Mouse (Mus musculus): Measurements from ENCODE around the gene Tldc2. TPM values are rescaled to one million over a fixed set of nuclear protein-coding genes. Genes with fewer than 3 reads are reported as not detected.

Gene Tldc2
- polyA plus RNA-seq, 1 experiment from 2014 or later: not detected

DNA sequence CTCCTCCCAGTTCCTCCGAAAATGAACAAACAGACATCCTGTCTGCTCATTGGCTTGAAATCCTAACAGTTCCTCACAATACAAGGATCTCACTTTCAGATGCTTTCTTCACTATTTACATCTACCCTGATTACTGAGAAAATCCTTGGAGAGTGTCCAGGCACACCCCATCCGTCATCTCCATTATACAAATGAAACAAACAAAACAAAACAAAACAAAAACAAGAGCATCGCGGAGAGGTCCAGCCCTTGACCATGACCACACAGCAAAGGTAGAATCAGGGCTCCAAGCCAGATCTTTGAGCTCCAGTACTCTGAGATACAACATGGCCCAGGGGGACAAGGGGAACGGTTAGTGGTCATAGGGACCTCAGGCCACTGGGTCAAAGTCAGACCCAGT, 12.1 kb upstream of the Tldc2 start:
- H3K4me3 ChIP-seq: peak overlapping the region; percentile 1; the same call in 1 of the 2 replicates
- DNase-seq (ENCODE audit: low spot score): no peak
- peaks cover 99% of the 10 kb centered on the region for H3K4me1 ChIP-seq
- H3K27me3 ChIP-seq (ENCODE audit: insufficient read depth, poor library complexity, severe bottlenecking): no peaks in the 10 kb centered on the region
- WGBS: 79% methylated on average over 5 of the region's 5 CpGs
- 0 out of 2 replicates have a peak overlapping the region, but pooled peaks have one; percentile 7 for H3K27ac ChIP-seq
- peaks cover 24% of the 10 kb centered on the region for H3K36me3 ChIP-seq
- no peaks in the 10 kb centered on the region for H3K9me3 ChIP-seq

DNA sequence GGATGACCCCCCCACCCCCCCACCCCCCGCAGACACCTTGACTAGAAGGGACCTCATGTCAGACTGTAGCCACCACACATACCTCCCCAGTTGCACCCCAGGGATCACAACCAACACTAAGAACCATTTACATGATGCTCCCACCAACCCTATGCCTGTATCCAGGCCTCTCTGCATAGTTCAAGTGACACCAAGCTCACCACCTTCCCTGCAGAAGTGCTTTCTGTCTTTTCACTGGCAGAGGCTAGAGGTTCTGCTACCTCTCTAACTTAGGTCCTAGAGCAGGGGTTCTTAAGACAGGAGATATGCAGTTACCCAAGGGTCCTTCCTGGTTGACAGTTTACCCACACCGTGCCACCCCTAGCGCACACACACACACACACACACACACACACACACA, 11.6 kb upstream of the Tldc2 start:
- peaks cover 24% of the 10 kb centered on the region for H3K36me3 ChIP-seq
- WGBS: 80% methylated on average over 3 of the region's 3 CpGs
- peaks cover 99% of the 10 kb centered on the region for H3K4me1 ChIP-seq
- 0 out of 2 replicates have a peak overlapping the region, but pooled peaks have one; percentile 7 for H3K27ac ChIP-seq
- H3K27me3 ChIP-seq (ENCODE audit: insufficient read depth, poor library complexity, severe bottlenecking): peaks cover under 1% of the 10 kb centered on the region; the same call in 1 of the 2 replicates
- H3K4me3 ChIP-seq: peak overlapping the region; percentile 1; the same call in 1 of the 2 replicates
- DNase-seq (ENCODE audit: low spot score): no peak
- no peaks in the 10 kb centered on the region for H3K9me3 ChIP-seq

DNA sequence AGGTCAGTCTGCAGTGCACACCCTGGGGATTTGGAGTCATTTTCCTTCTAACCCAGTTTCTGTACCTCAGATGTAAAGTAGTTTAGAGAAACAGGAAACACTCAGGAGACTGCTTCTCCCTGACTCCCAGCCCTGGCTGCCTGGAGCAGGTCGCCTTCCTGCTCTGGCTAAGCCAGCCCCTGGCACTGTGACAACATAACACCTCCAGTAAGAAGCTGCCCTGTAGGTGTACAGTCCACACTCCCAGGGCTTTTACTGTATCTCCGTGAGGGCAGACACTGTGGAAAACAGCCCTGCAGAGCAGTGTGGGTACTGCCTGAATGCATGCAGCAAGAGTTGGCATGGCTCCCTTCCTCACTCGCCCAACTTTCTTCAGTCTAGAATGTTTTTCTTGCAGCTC, 11.2 kb upstream of the Tldc2 start:
- Histone ChIP-seq H3K4me1 (peaks cover 94% of the 10 kb centered on the region), H3K27ac (0 out of 2 replicates have a peak overlapping the region, but pooled peaks have one; percentile 3), H3K36me3 (peaks cover 24% of the 10 kb centered on the region), H3K4me3 (peak overlapping the region; percentile 1; the same call in 1 of the 2 replicates), H3K27me3 (ENCODE audit: insufficient read depth, poor library complexity, severe bottlenecking) (peaks cover 5% of the 10 kb centered on the region; the same call in 1 of the 2 replicates), H3K9me3 (no peaks in the 10 kb centered on the region)
- DNase-seq (ENCODE audit: low spot score): no peak
- 54% methylated on average over 3 of the region's 3 CpGs for WGBS

DNA sequence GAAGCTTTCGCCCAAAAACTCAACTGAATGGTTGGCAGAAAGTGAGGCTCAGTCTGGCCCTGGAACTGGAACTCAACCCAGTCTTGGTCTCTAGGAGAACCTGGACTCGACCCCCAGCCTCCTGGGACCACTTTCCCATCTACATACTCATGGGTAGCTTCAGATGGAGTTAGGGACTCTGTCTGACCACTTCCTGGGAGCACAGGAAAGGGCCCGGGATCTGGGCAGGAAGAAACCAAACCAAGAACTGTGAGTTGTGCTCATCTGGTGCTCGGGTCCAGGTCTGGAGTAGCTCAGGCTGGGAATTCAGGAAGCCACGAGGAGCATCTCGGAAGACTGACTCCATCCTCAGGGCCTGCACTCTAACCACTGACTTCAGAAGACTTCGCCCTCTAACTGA, 10.3 kb upstream of the Tldc2 start:
- no peak overlapping the region for H3K27ac ChIP-seq

DNA sequence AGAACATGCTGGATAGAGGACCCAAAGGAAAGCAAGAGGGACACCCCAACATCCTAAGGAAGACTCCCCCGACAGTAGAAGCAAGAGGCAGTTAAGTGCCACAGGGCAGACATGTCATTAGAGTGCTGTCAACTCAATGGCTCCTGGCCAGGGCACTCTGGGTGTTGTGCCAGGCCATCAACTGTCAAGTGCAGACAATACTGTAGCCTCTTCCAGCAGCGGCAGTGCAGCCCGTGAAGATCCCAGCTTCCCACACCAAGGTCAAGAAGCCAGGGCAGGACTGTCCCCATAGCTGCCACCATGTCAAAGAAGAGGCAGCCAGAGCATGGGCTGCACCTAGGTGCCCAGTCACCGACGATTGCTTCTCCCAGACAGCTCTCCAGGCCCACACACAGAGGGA, 9.7 kb upstream of the Tldc2 start:
- Histone ChIP-seq H3K4me1 (peaks cover 86% of the 10 kb centered on the region), H3K4me3 (peak overlapping the region; percentile 96), H3K27me3 (ENCODE audit: insufficient read depth, poor library complexity, severe bottlenecking) (peaks cover 6% of the 10 kb centered on the region; the same call in 1 of the 2 replicates), H3K27ac (peak overlapping the region; percentile 95), H3K9me3 (no peaks in the 10 kb centered on the region), H3K36me3 (peaks cover 24% of the 10 kb centered on the region)
- WGBS: 31% methylated on average over 5 of the region's 5 CpGs
- no peak for DNase-seq (ENCODE audit: low spot score)

More for the DNA sequence above, 10.3 kb upstream of the Tldc2 start:
- H3K27me3 ChIP-seq (ENCODE audit: insufficient read depth, poor library complexity, severe bottlenecking): peaks cover 6% of the 10 kb centered on the region; the same call in 1 of the 2 replicates
- peak overlapping the region; percentile 96; the same call in 1 of the 2 replicates for H3K4me3 ChIP-seq
- peaks cover 88% of the 10 kb centered on the region for H3K4me1 ChIP-seq
- WGBS: 75% methylated on average over 7 of the region's 7 CpGs
- H3K9me3 ChIP-seq: no peaks in the 10 kb centered on the region
- no peak for DNase-seq (ENCODE audit: low spot score)
- peaks cover 24% of the 10 kb centered on the region for H3K36me3 ChIP-seq

DNA sequence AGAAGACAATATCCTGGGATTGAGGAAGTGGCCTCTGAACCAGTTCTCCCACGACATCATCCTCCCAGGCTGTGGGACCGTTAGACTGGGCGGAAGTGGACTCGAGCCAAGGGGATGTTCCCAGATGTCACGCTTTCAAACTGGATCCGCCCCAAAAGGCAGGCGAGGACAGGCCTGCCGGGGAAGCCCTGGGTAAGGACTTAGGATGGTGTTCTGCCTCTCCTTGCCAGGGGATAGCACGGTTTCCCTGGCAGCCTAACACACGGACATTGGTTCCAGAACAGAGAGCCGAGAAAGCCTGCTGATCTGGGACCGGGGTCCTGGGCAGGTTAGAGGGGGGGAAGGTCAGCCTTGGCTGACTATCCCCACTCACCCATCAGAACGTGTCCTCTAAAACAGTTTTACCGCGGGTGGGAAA, 9.2 kb upstream of the Tldc2 start:
- peaks cover 6% of the 10 kb centered on the region; the same call in 1 of the 2 replicates for H3K27me3 ChIP-seq (ENCODE audit: insufficient read depth, poor library complexity, severe bottlenecking)
- peak overlapping the region; percentile 95 for H3K27ac ChIP-seq
- 3% methylated on average over 15 of the region's 15 CpGs for WGBS
- no peaks in the 10 kb centered on the region for H3K9me3 ChIP-seq
- DNase-seq (ENCODE audit: low spot score): peak; percentile 82
- H3K4me1 ChIP-seq: peaks cover 85% of the 10 kb centered on the region
- H3K36me3 ChIP-seq: peaks cover 19% of the 10 kb centered on the region
- peak overlapping the region; percentile 96 for H3K4me3 ChIP-seq

DNA sequence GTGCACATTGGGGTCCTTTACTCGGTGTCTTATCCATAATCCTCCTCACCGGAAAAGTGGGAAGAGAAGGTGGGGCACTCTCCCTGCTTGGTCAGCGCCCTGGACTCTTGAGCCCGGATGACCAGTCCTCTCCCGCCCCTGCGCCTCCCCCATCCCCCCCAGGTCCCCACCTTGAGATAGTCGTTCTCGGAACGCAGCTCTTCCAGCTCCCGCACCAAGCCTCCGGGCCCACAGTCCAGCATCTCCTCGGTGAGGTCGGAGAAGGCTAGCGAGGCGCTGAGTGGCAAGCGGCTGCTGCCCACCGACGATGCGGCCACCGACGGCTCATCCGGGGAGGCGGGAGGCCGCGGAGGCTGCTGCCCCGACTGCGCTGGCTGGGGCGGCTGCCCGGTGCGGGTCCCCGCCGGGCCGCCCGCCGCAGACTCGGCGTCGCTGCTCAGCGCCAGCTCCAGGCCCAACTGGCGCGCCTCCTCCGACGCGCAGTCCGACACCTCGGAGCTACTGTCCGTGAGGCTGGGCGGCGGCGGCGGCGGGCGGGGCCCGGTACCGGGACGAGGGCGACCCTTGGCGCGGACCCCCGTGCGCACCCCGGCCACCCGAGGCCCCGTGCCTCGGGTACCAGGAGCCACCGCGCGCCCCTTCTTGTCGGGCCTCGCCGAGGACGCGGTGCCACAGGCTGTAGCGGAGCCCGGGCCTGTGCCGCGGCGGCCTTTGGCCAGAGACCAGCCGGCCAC, 8.6 kb upstream of the Tldc2 start:
- Histone ChIP-seq H3K27ac (peak overlapping the region; percentile 95), H3K4me3 (peak overlapping the region; percentile 96), H3K27me3 (ENCODE audit: insufficient read depth, poor library complexity, severe bottlenecking) (peaks cover 6% of the 10 kb centered on the region; the same call in 1 of the 2 replicates), H3K9me3 (no peaks in the 10 kb centered on the region), H3K36me3 (peaks cover 14% of the 10 kb centered on the region), H3K4me1 (peaks cover 82% of the 10 kb centered on the region)
- DNase-seq (ENCODE audit: low spot score): no peak
- under 1% methylated on average over 78 of the region's 79 CpGs for WGBS

DNA sequence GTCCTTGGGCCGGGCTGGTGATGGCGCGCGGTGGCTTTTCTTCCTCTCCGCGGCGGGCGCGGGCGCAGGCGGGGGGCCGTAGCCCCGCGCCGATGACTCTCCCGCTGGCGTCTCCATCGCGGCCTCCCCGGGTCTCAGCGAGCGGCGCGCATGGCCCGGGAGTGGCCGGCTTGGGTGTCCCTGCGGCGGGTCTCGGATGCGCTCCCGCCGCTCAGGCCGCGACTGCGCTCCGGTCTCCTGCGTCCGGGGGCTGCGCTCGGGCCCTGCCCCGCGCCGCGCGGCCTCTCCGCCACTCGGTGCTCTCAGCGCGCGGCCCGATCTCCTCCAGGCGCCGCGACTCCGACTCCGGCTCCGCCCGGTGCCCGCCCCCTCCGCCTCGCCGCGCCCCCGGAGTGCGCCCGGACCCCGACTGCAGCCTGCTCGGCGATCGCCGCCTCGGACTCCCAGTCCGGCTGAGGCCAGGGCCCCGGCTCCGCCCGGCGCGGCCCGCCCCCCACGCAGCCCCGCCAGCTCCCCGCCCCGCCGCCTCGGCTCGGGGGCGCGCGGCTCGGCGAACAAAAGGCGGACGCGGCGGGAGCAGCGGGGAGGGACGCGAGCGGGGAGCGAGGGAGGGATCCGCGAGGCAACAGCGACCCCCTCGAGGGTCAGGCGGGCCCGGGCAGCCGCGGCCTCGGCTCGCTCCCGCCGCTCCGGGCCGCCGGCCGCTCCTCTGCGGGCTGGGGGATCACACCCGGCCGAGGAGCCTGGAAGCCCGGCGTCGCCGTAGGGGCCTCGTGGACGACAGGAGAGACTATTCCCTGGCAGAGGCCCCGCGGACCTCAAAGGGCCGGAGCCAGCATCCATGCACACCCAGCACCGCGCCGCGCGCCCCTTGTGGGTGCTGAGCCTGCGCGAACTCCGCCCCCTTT, 7.8 kb upstream of the Tldc2 start, which contains the start of gene Soga1:
Soga1 (minus strand) TSS at position 462 of the 908 bp plus-strand sequence.
- Histone ChIP-seq H3K27ac (peak within 1 kb of the TSS; percentile 95), H3K27me3 (ENCODE audit: insufficient read depth, poor library complexity, severe bottlenecking) (peaks cover 6% of the 10 kb centered on the region; the same call in 1 of the 2 replicates), H3K36me3 (peaks cover 8% of the 10 kb centered on the region; the same call in 1 of the 2 replicates), H3K4me1 (peaks cover 74% of the 10 kb centered on the region), H3K4me3 (peak within 1 kb of the TSS; percentile 96), H3K9me3 (no peaks in the 10 kb centered on the region)
- under 1% methylated on average over 117 of the region's 136 CpGs for WGBS
- peak; percentile 89 for DNase-seq (ENCODE audit: low spot score)

DNA sequence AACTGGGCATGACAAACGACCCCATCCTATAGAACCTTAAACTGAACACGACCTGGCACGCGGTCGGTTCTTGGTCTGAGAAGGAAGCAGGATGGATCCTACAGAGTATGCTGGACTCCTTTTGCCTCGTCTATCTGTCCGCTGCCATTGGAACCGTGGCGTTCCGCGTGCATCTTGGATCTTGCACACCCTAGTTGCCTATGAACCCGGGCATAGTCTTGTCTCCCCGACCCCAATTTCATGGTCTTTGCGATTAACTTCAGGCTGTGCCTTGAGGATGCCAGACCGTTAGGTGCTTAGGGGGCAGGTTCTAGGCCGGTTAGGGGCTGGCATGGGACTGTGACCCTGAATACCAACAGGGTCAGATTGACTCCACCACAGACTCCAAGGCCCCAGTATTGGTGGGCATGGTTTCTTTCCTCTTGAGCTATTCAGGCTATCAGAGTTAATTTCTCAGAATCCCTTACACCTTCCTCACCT, 7.1 kb upstream of the Tldc2 start:
- H3K27me3 ChIP-seq (ENCODE audit: insufficient read depth, poor library complexity, severe bottlenecking): peaks cover 6% of the 10 kb centered on the region; the same call in 1 of the 2 replicates

DNA sequence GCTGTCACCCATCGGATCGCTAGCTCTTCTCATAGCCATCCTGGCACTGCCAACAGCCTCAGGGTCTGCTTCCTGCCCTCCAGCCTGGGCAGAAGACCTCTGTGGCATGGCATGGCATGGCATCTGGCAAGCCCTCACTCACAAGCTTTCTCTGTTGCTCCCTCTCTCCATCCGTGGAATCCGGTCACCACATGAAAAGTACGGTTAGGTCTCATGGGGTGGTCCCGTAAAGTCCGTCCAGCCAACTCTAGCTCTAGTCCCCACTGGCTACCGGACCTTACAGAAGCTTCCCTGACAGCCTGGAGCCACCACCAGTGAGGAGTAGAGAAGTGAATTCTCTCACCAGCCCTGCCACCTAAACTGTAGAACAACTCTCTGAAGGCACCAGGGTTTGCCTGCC, 5.5 kb upstream of the Tldc2 start:
- Histone ChIP-seq H3K9me3 (no peaks in the 10 kb centered on the region), H3K4me1 (peaks cover 59% of the 10 kb centered on the region), H3K27me3 (ENCODE audit: insufficient read depth, poor library complexity, severe bottlenecking) (peaks cover 6% of the 10 kb centered on the region; the same call in 1 of the 2 replicates), H3K27ac (no peak overlapping the region), H3K36me3 (peaks cover 3% of the 10 kb centered on the region; the same call in 1 of the 2 replicates), H3K4me3 (no peak overlapping the region)
- no peak for DNase-seq (ENCODE audit: low spot score)
- 85% methylated on average over 8 of the region's 8 CpGs for WGBS

More for the DNA sequence above, 7.1 kb upstream of the Tldc2 start:
- Histone ChIP-seq H3K27ac (peak overlapping the region; percentile 95), H3K4me1 (peaks cover 69% of the 10 kb centered on the region), H3K36me3 (peaks cover 3% of the 10 kb centered on the region; the same call in 1 of the 2 replicates), H3K4me3 (peak overlapping the region; percentile 96), H3K9me3 (no peaks in the 10 kb centered on the region)
- DNase-seq (ENCODE audit: low spot score): no peak
- WGBS: 14% methylated on average over 16 of the region's 16 CpGs

DNA sequence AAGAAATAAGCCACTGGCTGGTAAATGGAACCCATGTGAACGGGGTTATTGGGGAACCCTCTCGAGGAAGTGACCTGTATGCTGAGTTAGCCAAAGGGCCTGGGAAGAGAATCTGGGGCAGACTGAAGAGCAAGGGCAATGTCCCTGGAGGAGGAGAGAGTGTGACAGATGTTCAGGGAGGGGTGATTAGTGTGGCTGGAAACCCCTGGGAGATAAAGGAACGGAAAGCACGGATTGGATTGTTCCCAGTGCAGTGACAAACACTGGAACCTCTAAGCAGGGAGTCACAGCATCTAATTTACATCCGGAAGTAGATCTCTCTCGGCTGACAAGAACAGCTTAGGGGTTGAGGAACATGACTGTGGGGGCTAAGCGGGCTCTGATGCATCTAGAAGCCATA, 4.9 kb upstream of the Tldc2 start:
- no peaks in the 10 kb centered on the region for H3K9me3 ChIP-seq
- 25% methylated on average over 7 of the region's 7 CpGs for WGBS
- peaks cover 10% of the 10 kb centered on the region; the same call in 1 of the 2 replicates for H3K27me3 ChIP-seq (ENCODE audit: insufficient read depth, poor library complexity, severe bottlenecking)
- 0 out of 2 replicates have a peak, but pooled peaks cover 3% of the 10 kb centered on the region for H3K36me3 ChIP-seq
- peaks cover 52% of the 10 kb centered on the region for H3K4me1 ChIP-seq
- H3K4me3 ChIP-seq: no peak overlapping the region
- no peak for DNase-seq (ENCODE audit: low spot score)
- H3K27ac ChIP-seq: no peak overlapping the region

Measured in heart, embryonic 10.5 days (tissue).